Mouse (Mus musculus): ENCODE measurements around the gene Tle4. TPM values are rescaled to one million over a fixed set of nuclear protein-coding genes. Genes with fewer than 3 reads are reported as not detected.

Gene Tle4
- polyA plus RNA-seq, 1 experiment from 2014 or later = 15.4 TPM

DNA sequence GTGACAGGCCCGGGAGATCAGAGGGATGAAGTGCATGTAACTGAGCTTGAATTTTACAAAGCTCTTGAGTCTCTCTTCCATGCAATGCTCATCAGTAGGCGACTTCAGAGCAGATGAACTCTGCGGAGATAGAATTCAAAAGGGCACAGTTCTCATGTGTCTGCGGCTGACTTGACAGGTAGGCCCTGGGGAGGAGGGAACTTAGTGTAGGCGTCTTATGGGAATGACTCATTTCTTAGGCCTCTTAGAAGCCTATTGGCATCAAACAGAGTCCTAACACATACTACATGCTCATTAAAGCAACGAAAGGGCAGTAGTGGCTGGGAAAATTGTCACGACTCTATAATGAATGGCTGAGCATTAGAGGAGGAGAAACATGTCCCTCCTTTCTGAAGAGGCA, 160.6 kb downstream of the Tle4 start:
- H3K27me3 ChIP-seq = no peaks in the 10 kb centered on the region
- H3K27ac ChIP-seq = no peak overlapping the region
- H3K36me3 ChIP-seq = no peaks in the 10 kb centered on the region
- ATAC-seq (replicated peaks; ENCODE audit: low FRiP score) = no peak
- H3K4me3 ChIP-seq (replicated peaks) = no peak overlapping the region
- no peak overlapping the region for H3K4me2 ChIP-seq
- no peak overlapping the region for H3K9ac ChIP-seq
- H3K9me3 ChIP-seq (replicated peaks) = no peaks in the 10 kb centered on the region
- 64% methylated on average over 7 of the region's 7 CpGs for WGBS
- H3K4me1 ChIP-seq = no peaks in the 10 kb centered on the region

DNA sequence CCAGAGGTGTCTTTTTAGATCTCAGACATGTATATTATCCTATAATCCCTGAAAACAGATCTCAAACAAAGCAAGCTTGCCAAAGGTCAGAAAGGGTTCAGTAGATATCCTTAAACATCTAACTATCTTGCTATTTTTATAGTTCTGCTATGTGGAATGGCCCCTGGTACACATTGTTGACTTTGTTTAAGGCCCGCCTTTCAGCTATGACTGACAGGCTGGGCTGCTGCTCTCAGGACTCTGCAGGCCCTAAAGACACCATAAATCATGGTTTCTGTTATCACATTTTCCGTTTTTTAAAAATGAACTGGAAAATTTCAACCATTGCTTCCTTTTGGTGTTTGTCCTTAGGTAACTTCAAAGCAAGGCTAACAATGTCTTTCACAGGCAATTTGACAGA, 161.3 kb downstream of the Tle4 start:
- Histone ChIP-seq H3K4me1 (no peaks in the 10 kb centered on the region), H3K27ac (no peak overlapping the region), H3K9ac (no peak overlapping the region), H3K27me3 (no peaks in the 10 kb centered on the region), H3K4me2 (no peak overlapping the region), H3K36me3 (no peaks in the 10 kb centered on the region), H3K9me3 (replicated peaks) (no peaks in the 10 kb centered on the region), H3K4me3 (replicated peaks) (no peak overlapping the region)
- no peak for ATAC-seq (replicated peaks; ENCODE audit: low FRiP score)
- 46% methylated on average over 2 of the region's 2 CpGs for whole genome bisulfite sequencing

DNA sequence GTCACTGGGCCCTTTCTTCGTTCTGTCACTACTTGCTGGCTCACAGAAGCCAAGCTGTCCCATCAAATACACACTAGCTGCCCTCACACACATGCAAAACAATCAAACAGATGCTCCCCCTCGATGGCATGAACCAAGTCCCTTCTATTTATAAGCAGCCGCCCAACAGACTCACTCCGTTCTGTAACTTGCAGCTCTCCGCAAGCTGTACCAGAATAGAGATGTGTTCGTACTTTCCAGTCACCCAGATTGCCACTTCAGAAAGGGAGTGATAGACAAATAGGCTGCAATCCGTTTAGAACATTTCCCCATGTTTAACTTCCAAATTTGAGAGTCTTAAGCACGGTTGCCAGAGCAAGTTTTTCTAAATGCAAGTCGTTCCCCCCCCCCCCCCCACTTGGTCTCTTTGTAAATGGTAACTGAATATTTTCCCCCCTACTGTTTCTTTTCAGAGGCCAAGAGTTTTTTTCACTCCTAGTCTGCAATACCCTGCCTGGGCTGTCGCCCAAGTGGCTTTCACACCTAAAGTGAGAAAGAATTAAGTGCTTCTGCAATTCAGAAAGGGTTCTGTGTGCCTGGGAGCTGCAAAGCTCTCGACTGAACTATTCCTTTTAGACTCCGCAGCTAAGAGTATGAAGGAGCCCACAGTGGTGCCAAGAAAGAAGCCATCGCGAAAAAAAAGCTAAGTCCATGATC, 162.0 kb downstream of the Tle4 start:
- WGBS = 38% methylated on average over 14 of the region's 14 CpGs
- no peak overlapping the region for H3K4me2 ChIP-seq
- no peak for ATAC-seq (replicated peaks; ENCODE audit: low FRiP score)

GRCm38 (mm10) chr19:14433900-14434299, 164.0 kb downstream of the Tle4 start:
- peak; percentile 74 for ATAC-seq (replicated peaks; ENCODE audit: low FRiP score)
- 55% methylated on average over 4 of the region's 4 CpGs for WGBS
- H3K9me3 ChIP-seq (replicated peaks) = no peaks in the 10 kb centered on the region
- H3K4me1 ChIP-seq = no peaks in the 10 kb centered on the region
- no peak overlapping the region for H3K27ac ChIP-seq
- no peaks in the 10 kb centered on the region for H3K36me3 ChIP-seq
- H3K27me3 ChIP-seq = no peaks in the 10 kb centered on the region
- no peak overlapping the region for H3K4me3 ChIP-seq (replicated peaks)
- H3K9ac ChIP-seq = no peak overlapping the region
- H3K4me2 ChIP-seq = no peak overlapping the region

More for the DNA sequence above, 162.0 kb downstream of the Tle4 start:
- Histone ChIP-seq H3K27me3 (no peaks in the 10 kb centered on the region), H3K27ac (no peak overlapping the region), H3K4me3 (replicated peaks) (no peak overlapping the region), H3K9me3 (replicated peaks) (no peaks in the 10 kb centered on the region), H3K9ac (no peak overlapping the region), H3K4me1 (no peaks in the 10 kb centered on the region), H3K36me3 (no peaks in the 10 kb centered on the region)

DNA sequence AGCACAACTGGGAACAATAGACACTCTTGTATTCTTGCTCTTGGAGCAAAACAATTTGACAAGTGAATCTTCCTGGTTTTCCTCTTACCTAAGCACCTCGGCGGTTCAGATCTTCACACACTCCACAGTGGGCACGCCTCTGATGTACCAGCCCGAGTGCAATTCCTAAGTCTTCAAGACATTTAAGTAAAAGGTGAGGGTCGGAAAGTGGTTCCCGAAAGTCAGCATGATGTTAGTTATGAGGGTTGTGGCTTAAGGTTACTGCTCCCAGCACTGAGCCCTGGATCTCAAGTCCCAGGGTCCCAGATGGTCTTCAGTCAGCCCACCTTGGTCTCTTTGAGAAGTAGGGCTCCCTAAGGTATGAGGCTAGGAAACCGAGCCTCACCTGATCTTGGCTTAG, 165.4 kb downstream of the Tle4 start:
- no peak overlapping the region for H3K4me3 ChIP-seq (replicated peaks)
- no peak overlapping the region for H3K27ac ChIP-seq
- no peaks in the 10 kb centered on the region for H3K9me3 ChIP-seq (replicated peaks)
- H3K36me3 ChIP-seq = no peaks in the 10 kb centered on the region
- no peaks in the 10 kb centered on the region for H3K4me1 ChIP-seq
- H3K9ac ChIP-seq = no peak overlapping the region
- H3K27me3 ChIP-seq = no peaks in the 10 kb centered on the region
- 91% methylated on average over 7 of the region's 7 CpGs for WGBS
- ATAC-seq (replicated peaks; ENCODE audit: low FRiP score) = no peak
- H3K4me2 ChIP-seq = no peak overlapping the region

GRCm38 (mm10) chr19:14426920-14427319, 170.9 kb downstream of the Tle4 start:
- peaks cover 30% of the 10 kb centered on the region for H3K4me1 ChIP-seq
- no peak overlapping the region for H3K27ac ChIP-seq
- H3K36me3 ChIP-seq = no peaks in the 10 kb centered on the region
- no peak overlapping the region for H3K4me3 ChIP-seq (replicated peaks)
- H3K9me3 ChIP-seq (replicated peaks) = no peaks in the 10 kb centered on the region
- ATAC-seq (replicated peaks; ENCODE audit: low FRiP score) = 0 out of 2 replicates have a peak, but pooled peaks have one; percentile 30
- WGBS = 46% methylated on average over 6 of the region's 6 CpGs
- H3K9ac ChIP-seq = no peak overlapping the region
- H3K4me2 ChIP-seq = peak overlapping the region; percentile 21
- H3K27me3 ChIP-seq = peaks cover 8% of the 10 kb centered on the region; the same call in 1 of the 2 replicates

DNA sequence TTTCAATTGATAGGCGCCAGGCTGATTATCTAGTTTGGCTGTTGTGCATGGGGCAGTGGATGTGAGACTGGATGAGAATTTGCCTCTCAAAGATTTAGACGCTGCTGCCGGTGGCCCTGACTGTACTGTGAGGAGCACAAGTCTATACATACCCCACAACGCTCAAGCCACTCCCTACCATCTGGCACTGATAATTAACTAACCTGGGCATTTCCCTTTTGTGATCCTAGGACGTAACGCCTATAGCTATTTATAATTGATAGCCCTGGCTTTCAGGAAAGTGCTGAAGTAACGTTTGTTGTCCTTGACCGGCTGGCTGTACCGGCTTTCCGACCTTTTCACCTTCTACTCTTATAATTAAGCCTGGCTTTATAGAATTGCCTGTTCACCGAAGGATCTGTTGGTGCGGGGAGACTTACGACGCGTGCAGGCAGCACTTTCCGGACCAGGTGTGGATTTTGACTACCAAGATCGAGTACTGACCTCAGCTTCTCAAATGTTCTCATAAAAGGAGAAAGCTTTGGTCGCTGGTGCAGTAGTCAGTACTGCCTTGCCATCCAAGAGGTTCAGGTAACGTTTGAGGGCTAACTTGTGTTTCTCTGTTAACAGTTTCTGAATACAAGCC, 171.5 kb downstream of the Tle4 start:
- Histone ChIP-seq H3K27ac (no peak overlapping the region), H3K9ac (no peak overlapping the region)
- no peak for ATAC-seq (replicated peaks; ENCODE audit: low FRiP score)

DNA sequence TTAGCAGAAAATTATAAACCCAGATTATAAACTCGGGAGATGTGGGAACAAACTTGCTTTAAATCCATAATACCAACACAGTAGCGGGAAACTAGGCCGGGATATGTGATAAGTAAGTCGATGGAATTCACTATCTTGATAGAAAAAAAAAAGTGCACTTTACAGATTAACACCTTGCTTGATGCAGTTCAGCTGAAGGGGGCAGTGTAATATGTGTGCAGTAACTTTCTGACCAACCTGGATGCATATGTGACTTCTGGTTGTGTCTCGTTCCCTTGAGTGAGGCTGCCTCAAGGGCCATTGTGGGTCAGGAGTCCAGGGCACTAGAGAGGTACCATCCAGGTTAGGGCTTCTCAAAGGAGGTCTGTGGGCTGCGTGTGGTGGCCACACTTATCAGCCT, 172.7 kb downstream of the Tle4 start:
- 44% methylated on average over 6 of the region's 6 CpGs for WGBS
- H3K27me3 ChIP-seq = peaks cover 10% of the 10 kb centered on the region; the same call in 1 of the 2 replicates
- no peaks in the 10 kb centered on the region for H3K36me3 ChIP-seq
- peaks cover 30% of the 10 kb centered on the region for H3K4me1 ChIP-seq
- no peaks in the 10 kb centered on the region for H3K9me3 ChIP-seq (replicated peaks)
- ATAC-seq (replicated peaks; ENCODE audit: low FRiP score) = no peak
- H3K27ac ChIP-seq = no peak overlapping the region
- no peak overlapping the region for H3K4me2 ChIP-seq
- H3K9ac ChIP-seq = no peak overlapping the region
- H3K4me3 ChIP-seq (replicated peaks) = no peak overlapping the region

More for the DNA sequence above, 171.5 kb downstream of the Tle4 start:
- Histone ChIP-seq H3K9me3 (replicated peaks) (no peaks in the 10 kb centered on the region), H3K4me3 (replicated peaks) (no peak overlapping the region), H3K4me1 (peaks cover 30% of the 10 kb centered on the region), H3K4me2 (peak overlapping the region; percentile 21), H3K27me3 (peaks cover 10% of the 10 kb centered on the region; the same call in 1 of the 2 replicates), H3K36me3 (no peaks in the 10 kb centered on the region)
- WGBS = 14% methylated on average over 19 of the region's 19 CpGs

- peak; percentile 87 for ATAC-seq (replicated peaks; ENCODE audit: low FRiP score)
- no peak overlapping the region for H3K27ac ChIP-seq
- 20% methylated on average over 12 of the region's 12 CpGs for WGBS
- H3K4me3 ChIP-seq (replicated peaks) = no peak overlapping the region
- no peaks in the 10 kb centered on the region for H3K36me3 ChIP-seq
- peaks cover 10% of the 10 kb centered on the region; the same call in 1 of the 2 replicates for H3K27me3 ChIP-seq
- H3K4me2 ChIP-seq = no peak overlapping the region
- H3K9ac ChIP-seq = no peak overlapping the region
- H3K9me3 ChIP-seq (replicated peaks) = no peaks in the 10 kb centered on the region
- peaks cover 30% of the 10 kb centered on the region for H3K4me1 ChIP-seq
Observed at GRCm38 (mm10) chr19:14424016-14424964, 173.6 kb downstream of the Tle4 start.

DNA sequence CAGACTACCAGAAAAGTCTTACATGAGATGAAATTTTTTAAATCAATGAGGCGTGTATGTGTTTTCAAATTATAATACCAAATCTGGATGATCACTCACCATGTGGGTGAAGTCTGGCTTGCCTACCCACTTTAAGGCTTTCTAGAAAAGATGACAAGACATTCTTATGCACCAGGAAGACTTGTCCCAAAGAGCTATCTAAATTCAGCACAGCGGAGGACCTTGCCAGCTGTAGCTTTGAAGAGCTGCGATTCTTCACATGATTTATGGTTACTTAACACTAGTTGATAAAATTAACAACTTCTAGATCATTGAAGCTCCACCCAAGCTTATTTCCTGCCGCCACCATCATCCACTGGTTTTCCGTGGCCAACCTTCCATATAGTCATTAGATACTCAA, 176.2 kb downstream of the Tle4 start:
- WGBS = 73% methylated on average over 5 of the region's 5 CpGs
- Histone ChIP-seq H3K9ac (no peak overlapping the region), H3K4me3 (replicated peaks) (no peak overlapping the region), H3K4me1 (peaks cover 26% of the 10 kb centered on the region), H3K36me3 (no peaks in the 10 kb centered on the region), H3K27ac (no peak overlapping the region), H3K9me3 (replicated peaks) (no peaks in the 10 kb centered on the region), H3K4me2 (no peak overlapping the region), H3K27me3 (peaks cover 10% of the 10 kb centered on the region; the same call in 1 of the 2 replicates)
- ATAC-seq (replicated peaks; ENCODE audit: low FRiP score) = no peak

DNA sequence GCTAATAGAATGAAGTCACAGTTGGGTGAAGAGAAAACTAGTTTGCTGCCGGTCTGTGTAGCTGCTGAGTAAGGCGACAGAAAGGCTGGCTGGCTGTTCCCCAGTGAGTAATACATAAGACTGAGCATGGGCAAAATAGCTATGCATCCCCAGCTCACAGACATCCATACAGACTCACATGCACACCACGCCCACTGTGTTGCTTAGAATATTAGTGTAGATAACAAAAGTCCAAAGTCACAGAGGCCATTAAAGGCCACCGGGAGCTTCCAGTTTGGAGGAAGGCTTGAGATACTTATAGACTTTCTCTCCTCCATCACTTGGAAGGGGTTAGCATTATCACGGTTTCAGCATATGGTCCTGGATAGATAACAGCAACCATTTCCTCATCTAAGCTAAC, 178.0 kb downstream of the Tle4 start:
- no peak overlapping the region for H3K9ac ChIP-seq
- H3K4me3 ChIP-seq (replicated peaks) = no peak overlapping the region
- no peak overlapping the region for H3K27ac ChIP-seq
- 0 out of 2 replicates have a peak, but pooled peaks cover 8% of the 10 kb centered on the region for H3K4me1 ChIP-seq
- 85% methylated on average over 5 of the region's 5 CpGs for WGBS
- no peak for ATAC-seq (replicated peaks; ENCODE audit: low FRiP score)
- H3K27me3 ChIP-seq = peaks cover 6% of the 10 kb centered on the region; the same call in 1 of the 2 replicates
- H3K36me3 ChIP-seq = no peaks in the 10 kb centered on the region
- H3K9me3 ChIP-seq (replicated peaks) = no peaks in the 10 kb centered on the region
- H3K4me2 ChIP-seq = no peak overlapping the region

DNA sequence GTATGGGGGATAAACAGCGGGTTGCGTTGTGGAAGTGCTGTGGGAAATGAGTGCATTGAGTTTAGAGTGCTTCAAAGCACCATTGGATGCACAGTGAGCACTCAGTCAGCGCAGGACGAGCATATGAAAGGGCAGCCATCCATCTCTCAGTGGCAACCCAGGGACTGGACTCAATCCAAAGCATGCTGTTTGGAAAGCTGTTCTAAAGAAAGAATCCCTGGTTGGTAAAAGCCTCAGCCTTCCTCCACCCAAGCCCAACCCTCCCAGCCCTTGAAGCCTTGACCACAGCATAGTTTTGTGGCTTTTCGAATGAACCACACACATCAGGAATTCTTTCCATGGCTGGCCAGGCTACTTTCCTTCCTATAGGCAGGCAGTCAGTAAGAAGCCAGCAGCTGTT, 181.0 kb downstream of the Tle4 start:
- no peaks in the 10 kb centered on the region for H3K36me3 ChIP-seq
- 73% methylated on average over 5 of the region's 5 CpGs for WGBS
- H3K4me3 ChIP-seq (replicated peaks) = no peak overlapping the region
- H3K27me3 ChIP-seq = 0 out of 2 replicates have a peak, but pooled peaks cover 1% of the 10 kb centered on the region
- no peaks in the 10 kb centered on the region for H3K4me1 ChIP-seq
- no peaks in the 10 kb centered on the region for H3K9me3 ChIP-seq (replicated peaks)
- H3K27ac ChIP-seq = no peak overlapping the region
- ATAC-seq (replicated peaks; ENCODE audit: low FRiP score) = no peak
- H3K4me2 ChIP-seq = no peak overlapping the region
- no peak overlapping the region for H3K9ac ChIP-seq

Measured in kidney, embryonic 15.5 days (tissue).